Mouse (Mus musculus) hindbrain, embryonic 12.5 days (tissue): Measurements from ENCODE around the gene Sugt1. TPM values are rescaled to one million over a fixed set of nuclear protein-coding genes. Genes with fewer than 3 reads are reported as not detected.

Experiments
- ATAC-seq: fragments of 200-750 bp; cut with Nextera tagmentation; 2 replicates; pipeline ENCODE4 v1.8.0; 2017; ENCODE audit warnings: moderate TSS enrichment; ENCODE audit not compliant: low FRiP score
- H3K27ac ChIP-seq: fragments of 300-500 bp; sonication (generic); 2 replicates; pipeline ENCODE4 v1.5.1; 2016; ENCODE audit warnings: mild to moderate bottlenecking
- H3K27me3 ChIP-seq: fragments of 300-500 bp; sonication (generic); 2 replicates; pipeline ENCODE4 v1.6.1; 2016; ENCODE audit warnings: mild to moderate bottlenecking
- H3K36me3 ChIP-seq: fragments of 300-500 bp; sonication (generic); 2 replicates; pipeline ENCODE4 v1.6.1; 2016; ENCODE audit warnings: mild to moderate bottlenecking
- H3K4me1 ChIP-seq: fragments of 300-500 bp; sonication (generic); 2 replicates; pipeline ENCODE4 v1.6.1; 2016
- H3K4me2 ChIP-seq: fragments of 300-500 bp; sonication (generic); replicated peaks from 2 replicates; pipeline ENCODE4 v1.6.1; 2016; ENCODE audit warnings: mild to moderate bottlenecking
- H3K4me3 ChIP-seq: fragments of 300-500 bp; sonication (generic); 2 replicates; pipeline ENCODE4 v1.5.1; 2016; ENCODE audit warnings: mild to moderate bottlenecking
- H3K9ac ChIP-seq: fragments of 300-500 bp; sonication (generic); 2 replicates; pipeline ENCODE4 v1.6.1; 2016; ENCODE audit warnings: mild to moderate bottlenecking, moderate library complexity
- H3K9me3 ChIP-seq: fragments of 300-500 bp; sonication (generic); replicated peaks from 2 replicates; pipeline ENCODE4 v1.6.1; 2016; ENCODE audit warnings: mild to moderate bottlenecking
- WGBS: fragments of 180-500 bp; shearing (Covaris S2); methylation state at CpG from one replicate; pipeline ENCODE4 v1.1.7; 2016; 5-methylcytosine and 5-hydroxymethylcytosine counted together
- polyA plus RNA-seq: library from polyadenylated mRNA; unstranded; fragments of >200 nt; fragmentation: Nextera tagmentation; extraction: Ambion mirVana; gene quantifications from 2 replicates; pipeline ENCODE4 v1.2.1, GENCODE M21; 2016

Gene Sugt1
- polyA plus RNA-seq, 1 experiment from 2014 or later = 128 TPM

DNA sequence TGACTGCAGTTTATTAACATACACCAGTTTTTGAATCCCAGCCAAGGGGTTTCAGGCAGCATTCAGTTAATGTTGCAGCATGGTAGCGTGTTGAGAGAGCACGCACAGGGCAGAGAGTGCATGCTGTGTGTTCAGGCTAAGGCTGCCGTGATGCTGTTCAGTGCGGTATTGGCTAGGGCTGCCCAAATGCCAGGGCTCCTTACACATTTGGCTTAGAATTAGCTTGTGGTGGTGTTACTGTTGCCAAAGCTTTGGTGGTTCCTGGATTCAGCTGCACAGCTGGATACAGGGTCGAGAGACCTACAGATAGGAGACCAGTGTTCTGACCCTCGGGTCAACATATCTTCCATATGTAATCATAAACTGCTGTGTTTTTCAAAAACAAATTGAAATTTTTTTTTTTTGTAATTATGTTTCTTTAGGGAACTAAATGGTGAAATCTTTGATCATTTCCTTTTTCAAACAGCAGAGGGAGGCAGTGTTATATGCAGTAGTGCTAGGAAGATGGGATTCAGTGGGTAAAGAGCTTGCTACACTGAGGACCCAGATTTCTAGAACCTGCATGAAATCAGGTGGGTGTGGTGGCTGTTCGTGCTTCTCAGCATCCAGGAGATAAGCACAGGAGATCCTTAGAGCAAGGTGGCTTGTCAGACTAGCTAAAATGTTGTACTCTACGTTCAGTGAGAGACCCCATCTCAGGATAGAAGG is 29.8 kb downstream of the Sugt1 start:
- H3K27me3 ChIP-seq = no peaks in the 10 kb centered on the region
- H3K9ac ChIP-seq = no peak overlapping the region
- ATAC-seq = no peak
- H3K4me1 ChIP-seq = no peaks in the 10 kb centered on the region
- WGBS = 85% methylated on average over 8 of the region's 8 CpGs
- peaks cover 51% of the 10 kb centered on the region for H3K36me3 ChIP-seq
- no peak overlapping the region for H3K27ac ChIP-seq
- H3K9me3 ChIP-seq = no peaks in the 10 kb centered on the region
- H3K4me2 ChIP-seq = no peak overlapping the region
- H3K4me3 ChIP-seq = no peak overlapping the region

DNA sequence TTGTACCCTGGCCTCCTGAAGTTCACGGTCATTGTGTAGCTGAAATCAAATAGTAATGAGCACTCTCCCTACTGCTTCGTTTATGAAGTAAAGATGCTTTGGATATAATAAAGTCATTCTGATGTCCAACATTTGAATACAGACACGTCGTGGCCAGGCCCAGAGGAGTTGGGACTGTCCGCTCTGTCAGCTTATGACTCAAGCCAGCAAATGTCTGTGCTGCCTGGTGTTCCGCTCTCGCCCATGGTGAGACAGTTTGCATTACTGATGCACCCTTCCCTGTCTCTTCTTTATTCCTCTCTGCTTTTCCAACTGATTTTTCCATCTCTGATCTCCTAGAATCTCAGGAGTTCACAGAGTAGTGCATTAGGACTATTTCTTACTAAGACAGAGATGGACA is 32.3 kb downstream of the Sugt1 start:
- WGBS = 91% methylated on average over 7 of the region's 7 CpGs
- Histone ChIP-seq H3K27me3 (no peaks in the 10 kb centered on the region), H3K4me1 (no peaks in the 10 kb centered on the region), H3K36me3 (peaks cover 45% of the 10 kb centered on the region), H3K9ac (no peak overlapping the region), H3K27ac (no peak overlapping the region), H3K4me2 (no peak overlapping the region), H3K4me3 (no peak overlapping the region), H3K9me3 (no peaks in the 10 kb centered on the region)
- ATAC-seq = no peak

DNA sequence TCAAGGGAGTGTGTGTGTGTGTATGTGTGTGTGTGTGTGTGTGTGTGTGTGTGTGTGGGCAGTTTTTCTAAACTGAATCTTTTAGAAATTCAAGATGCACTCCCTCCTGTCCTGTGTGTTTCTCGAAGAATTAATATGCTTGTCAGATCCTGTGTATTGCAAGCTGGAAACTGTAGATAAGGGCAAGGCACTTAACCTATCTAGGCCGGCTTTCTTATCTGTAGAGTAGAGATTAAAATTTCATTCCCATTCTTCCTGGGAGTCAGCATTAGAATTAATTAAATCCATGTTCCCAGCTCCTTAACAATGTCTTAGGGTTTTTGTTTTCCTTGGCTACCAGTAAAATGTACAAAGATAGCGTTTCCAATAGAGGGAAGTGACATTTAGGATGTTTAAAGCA is 33.7 kb downstream of the Sugt1 start:
- Histone ChIP-seq H3K27ac (no peak overlapping the region), H3K4me3 (no peak overlapping the region), H3K4me2 (no peak overlapping the region), H3K9ac (no peak overlapping the region), H3K27me3 (no peaks in the 10 kb centered on the region), H3K36me3 (peaks cover 53% of the 10 kb centered on the region), H3K4me1 (no peaks in the 10 kb centered on the region), H3K9me3 (no peaks in the 10 kb centered on the region; the same call in 1 of the 2 replicates)
- no peak for ATAC-seq
- WGBS = 82% methylated on average over 3 of the region's 3 CpGs

DNA sequence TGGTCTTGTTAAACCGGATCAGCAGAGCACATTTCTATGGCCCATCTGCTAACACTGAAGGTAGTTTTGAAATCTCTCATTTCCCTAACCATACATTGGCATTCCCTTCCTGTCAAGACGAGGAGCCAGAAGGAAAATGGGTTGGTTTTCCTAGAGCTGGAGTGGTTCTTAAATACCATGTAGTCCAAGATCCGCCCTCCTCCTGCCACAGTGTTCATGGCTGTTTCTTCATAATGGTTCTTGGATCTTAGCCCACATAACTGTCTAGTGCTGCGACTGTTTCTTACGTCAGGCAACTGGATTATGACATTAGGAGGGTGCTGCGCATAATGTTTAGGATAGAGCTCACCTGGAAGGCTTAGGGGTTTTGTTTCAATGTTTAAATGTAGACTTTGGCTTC is 44.8 kb downstream of the Sugt1 start:
- Histone ChIP-seq H3K4me2 (no peak overlapping the region), H3K4me1 (no peaks in the 10 kb centered on the region), H3K27ac (no peak overlapping the region), H3K9ac (no peak overlapping the region), H3K9me3 (no peaks in the 10 kb centered on the region), H3K4me3 (no peak overlapping the region), H3K27me3 (no peaks in the 10 kb centered on the region), H3K36me3 (peaks cover 21% of the 10 kb centered on the region)
- ATAC-seq = no peak
- WGBS = 95% methylated on average over 6 of the region's 6 CpGs

DNA sequence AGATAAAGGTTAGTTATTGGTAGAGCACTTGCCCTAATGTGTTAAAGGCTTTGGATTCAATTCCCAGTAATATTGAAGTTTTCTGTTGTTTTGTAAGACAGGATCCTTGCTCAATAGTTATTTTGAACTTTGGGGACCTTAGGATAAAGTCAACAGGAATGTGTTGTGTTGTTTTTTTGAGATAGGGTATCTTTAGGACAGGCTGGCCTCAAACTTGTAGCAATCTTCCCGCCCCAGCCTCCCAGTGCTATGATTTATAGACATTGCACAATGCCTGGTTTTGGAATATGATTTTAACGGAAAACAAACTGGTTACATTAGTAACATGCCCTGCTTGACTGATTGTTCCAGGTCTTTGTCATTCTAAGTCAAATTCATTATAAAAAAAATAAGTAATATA is 45.7 kb downstream of the Sugt1 start:
- Histone ChIP-seq H3K9ac (no peak overlapping the region), H3K4me2 (no peak overlapping the region), H3K27ac (no peak overlapping the region), H3K36me3 (peaks cover 21% of the 10 kb centered on the region), H3K9me3 (no peaks in the 10 kb centered on the region), H3K4me3 (no peak overlapping the region), H3K27me3 (no peaks in the 10 kb centered on the region), H3K4me1 (no peaks in the 10 kb centered on the region)
- no peak for ATAC-seq
- WGBS = 95% methylated on average over 2 of the region's 2 CpGs

DNA sequence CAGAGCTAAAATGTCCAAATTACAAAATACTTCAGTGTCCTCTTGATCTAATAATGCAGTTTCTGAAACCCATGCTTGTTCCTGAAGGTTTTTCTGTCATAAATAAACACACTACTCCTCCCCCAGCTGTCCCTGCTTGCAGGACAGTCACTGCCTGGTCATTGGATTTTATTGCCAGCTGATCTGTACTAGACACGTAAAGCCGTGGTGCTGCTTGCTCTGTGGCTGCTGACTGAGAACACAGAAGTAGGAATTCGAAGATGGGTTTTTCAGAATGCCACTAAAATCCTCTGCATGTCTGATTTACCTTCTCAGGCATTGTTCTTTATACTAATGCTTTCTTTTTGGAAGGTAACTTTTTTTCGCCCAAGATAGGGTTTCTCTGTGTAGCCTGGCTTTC is 49.3 kb downstream of the Sugt1 start:
- peaks cover 4% of the 10 kb centered on the region; the same call in 1 of the 2 replicates for H3K36me3 ChIP-seq
- H3K4me3 ChIP-seq = no peak overlapping the region
- no peaks in the 10 kb centered on the region for H3K9me3 ChIP-seq
- H3K4me2 ChIP-seq = no peak overlapping the region
- H3K4me1 ChIP-seq = no peaks in the 10 kb centered on the region
- 84% methylated on average over 4 of the region's 4 CpGs for WGBS
- no peak overlapping the region for H3K27ac ChIP-seq
- no peak overlapping the region for H3K9ac ChIP-seq
- no peaks in the 10 kb centered on the region for H3K27me3 ChIP-seq
- no peak for ATAC-seq

DNA sequence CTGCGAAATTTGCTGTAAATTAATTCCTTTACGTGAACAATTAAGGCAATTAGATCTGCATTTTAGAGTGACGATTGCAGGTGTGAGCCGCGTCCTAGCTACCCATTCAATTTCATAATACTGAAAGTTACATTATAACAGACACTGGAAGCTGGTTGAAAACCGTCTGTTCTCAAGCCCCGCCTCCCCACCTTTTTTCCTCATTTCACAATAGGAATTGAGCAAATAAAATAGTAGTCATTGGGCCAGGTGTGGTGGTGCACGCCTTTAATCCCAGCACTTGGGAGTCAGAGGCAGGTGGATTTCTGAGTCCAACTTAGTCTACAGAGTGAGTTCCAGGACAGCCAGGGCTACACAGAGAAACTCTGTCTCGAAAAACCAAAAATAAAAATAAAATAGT is 54.6 kb downstream of the Sugt1 start:
- ATAC-seq = no peak
- no peak overlapping the region for H3K9ac ChIP-seq
- no peak overlapping the region for H3K4me3 ChIP-seq
- H3K36me3 ChIP-seq = no peaks in the 10 kb centered on the region
- H3K27ac ChIP-seq = no peak overlapping the region
- no peak overlapping the region for H3K4me2 ChIP-seq
- H3K9me3 ChIP-seq = no peaks in the 10 kb centered on the region
- 86% methylated on average over 9 of the region's 9 CpGs for WGBS
- peaks cover 6% of the 10 kb centered on the region for H3K4me1 ChIP-seq
- no peaks in the 10 kb centered on the region for H3K27me3 ChIP-seq

DNA sequence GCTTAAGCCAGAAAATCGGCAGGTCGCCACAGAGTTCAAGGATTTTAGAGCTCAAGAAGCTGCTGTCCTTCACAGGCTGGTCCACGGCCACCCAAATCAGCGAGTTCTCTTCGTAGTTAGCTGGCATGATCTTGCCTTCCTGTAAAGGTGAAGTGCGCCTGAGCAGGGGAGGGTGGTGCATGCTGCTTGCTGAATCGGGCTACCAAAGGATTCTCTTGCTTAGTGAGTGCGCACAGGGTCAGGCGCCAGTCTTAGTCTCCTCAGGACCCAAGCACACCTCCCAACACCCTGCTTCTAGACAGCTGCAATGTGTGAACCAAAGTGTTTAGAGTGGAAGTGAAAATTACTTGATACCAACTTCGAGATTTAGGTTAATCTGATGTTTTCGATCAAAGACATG is 57.9 kb downstream of the Sugt1 start:
- Histone ChIP-seq H3K4me3 (no peak overlapping the region), H3K27ac (no peak overlapping the region), H3K9ac (no peak overlapping the region), H3K27me3 (no peaks in the 10 kb centered on the region), H3K4me2 (peak overlapping the region; percentile 8; the same call in 1 of the 2 replicates), H3K4me1 (peaks cover 6% of the 10 kb centered on the region), H3K9me3 (no peaks in the 10 kb centered on the region), H3K36me3 (no peaks in the 10 kb centered on the region)
- WGBS = 32% methylated on average over 11 of the region's 11 CpGs
- no peak for ATAC-seq

DNA sequence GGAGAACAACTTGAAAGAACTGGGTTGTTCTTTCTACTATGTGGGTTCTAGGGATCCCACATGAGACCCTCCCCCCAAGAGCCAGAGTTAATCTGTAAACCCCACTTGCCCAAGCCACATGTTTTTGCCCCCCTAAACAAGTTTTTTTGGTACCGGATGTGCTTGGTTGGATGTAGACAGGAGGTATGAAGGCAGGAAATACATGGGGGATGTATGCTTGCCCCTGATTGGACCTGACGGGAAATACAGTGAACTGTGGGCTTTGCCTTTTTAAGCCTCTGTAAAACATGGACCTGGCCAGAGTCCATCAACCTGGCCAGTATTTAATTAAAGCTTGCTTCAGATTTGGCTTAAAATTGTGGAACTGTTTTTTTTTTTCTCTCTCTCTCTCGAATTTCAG is 62.2 kb downstream of the Sugt1 start:
- Histone ChIP-seq H3K36me3 (no peaks in the 10 kb centered on the region), H3K27ac (no peak overlapping the region), H3K4me2 (no peak overlapping the region), H3K9ac (no peak overlapping the region), H3K4me3 (no peak overlapping the region), H3K9me3 (no peaks in the 10 kb centered on the region), H3K27me3 (no peaks in the 10 kb centered on the region), H3K4me1 (peaks cover 6% of the 10 kb centered on the region)
- no peak for ATAC-seq
- WGBS = 90% methylated on average over 3 of the region's 3 CpGs

DNA sequence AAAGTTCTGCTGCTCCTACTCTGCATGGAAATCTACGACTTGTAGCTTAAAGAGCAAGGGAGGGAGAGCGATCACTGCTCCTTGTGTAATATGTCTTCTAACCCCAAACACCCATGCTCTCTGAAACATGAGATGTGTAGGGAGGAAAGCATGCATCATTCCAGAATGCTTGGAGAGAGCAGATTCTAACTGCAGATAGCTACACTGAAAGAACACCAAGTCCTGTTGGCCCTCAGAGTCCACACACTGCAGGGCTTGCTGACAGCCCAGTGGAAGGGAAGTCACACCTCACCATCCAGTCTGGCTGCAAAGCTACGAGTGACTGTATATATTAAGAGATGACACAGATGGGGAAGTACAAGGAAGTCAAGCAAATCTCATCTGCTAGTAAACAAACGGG is 65.2 kb downstream of the Sugt1 start:
- H3K9ac ChIP-seq = no peak overlapping the region
- no peaks in the 10 kb centered on the region for H3K27me3 ChIP-seq
- no peak overlapping the region for H3K27ac ChIP-seq
- H3K9me3 ChIP-seq = no peaks in the 10 kb centered on the region
- H3K36me3 ChIP-seq = no peaks in the 10 kb centered on the region
- ATAC-seq = no peak
- WGBS = 80% methylated on average over 4 of the region's 4 CpGs
- peaks cover under 1% of the 10 kb centered on the region; the same call in 1 of the 2 replicates for H3K4me1 ChIP-seq
- H3K4me2 ChIP-seq = no peak overlapping the region
- no peak overlapping the region for H3K4me3 ChIP-seq

DNA sequence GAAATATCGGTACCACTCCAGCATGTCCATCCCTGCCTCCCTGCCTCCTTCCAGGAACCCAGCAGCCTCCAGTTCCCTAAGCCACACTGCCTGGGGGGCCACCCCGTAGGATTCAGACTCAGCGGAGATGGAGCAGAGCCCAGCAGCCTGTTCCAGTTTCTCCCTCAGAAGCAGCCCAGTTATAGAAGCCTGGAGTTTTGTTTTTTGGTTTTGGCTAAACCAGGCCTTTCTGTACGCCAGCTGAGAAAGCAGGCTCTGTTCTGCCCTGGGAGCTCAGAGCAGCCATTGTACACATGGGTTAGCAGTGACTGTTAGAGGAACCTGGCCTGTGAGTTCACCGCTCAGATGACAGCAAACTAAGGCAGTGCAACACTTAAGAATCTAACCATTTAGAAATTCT is 70.8 kb downstream of the Sugt1 start:
- Histone ChIP-seq H3K9ac (no peak overlapping the region), H3K4me2 (no peak overlapping the region), H3K9me3 (no peaks in the 10 kb centered on the region), H3K36me3 (no peaks in the 10 kb centered on the region), H3K27ac (peak overlapping the region; percentile 79), H3K27me3 (peaks cover 7% of the 10 kb centered on the region; the same call in 1 of the 2 replicates), H3K4me3 (no peak overlapping the region), H3K4me1 (peaks cover 30% of the 10 kb centered on the region)
- 71% methylated on average over 5 of the region's 5 CpGs for WGBS
- no peak for ATAC-seq

DNA sequence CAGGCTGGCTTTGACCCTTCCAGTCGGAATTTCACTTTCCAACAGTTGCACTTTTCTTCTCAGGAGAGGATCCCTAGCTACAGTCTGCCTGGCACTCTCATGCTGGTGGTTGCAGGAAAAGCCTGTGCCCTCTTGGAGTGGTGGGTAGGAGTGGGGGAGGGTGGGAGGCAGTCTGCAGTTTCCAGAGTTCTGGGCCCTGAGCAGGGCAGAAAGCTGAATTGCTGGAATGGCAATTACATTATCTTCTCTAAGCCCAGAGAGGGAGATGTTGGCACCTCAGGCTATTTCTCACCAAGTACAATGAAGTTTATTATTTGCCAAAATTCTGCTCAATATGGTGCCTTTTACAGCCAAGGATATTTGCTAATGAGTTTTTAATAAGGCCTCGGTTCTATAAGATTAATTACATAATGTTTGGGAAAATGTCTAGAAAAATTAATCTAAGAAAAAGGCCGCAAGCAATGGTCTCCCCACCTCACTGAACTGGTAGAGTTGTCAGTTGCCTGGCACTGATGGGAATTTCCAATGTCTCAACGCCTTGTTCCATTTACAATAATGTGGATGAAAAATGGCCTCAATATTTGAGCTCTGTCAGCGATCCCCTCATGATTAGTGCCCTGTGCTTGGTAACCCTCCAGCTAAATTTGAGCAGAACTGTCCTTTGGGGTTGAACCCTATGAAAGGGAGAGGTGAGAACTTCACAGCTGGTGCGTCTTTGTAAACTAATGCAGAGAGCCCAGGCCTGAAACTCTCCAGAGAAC is 71.4 kb downstream of the Sugt1 start:
- ATAC-seq = peak; percentile 61
- H3K4me2 ChIP-seq = no peak overlapping the region
- no peak overlapping the region for H3K9ac ChIP-seq
- peaks cover 7% of the 10 kb centered on the region; the same call in 1 of the 2 replicates for H3K27me3 ChIP-seq
- no peak overlapping the region for H3K4me3 ChIP-seq
- no peaks in the 10 kb centered on the region for H3K36me3 ChIP-seq
- H3K27ac ChIP-seq = peak overlapping the region; percentile 79; the same call in 1 of the 2 replicates
- H3K4me1 ChIP-seq = peaks cover 30% of the 10 kb centered on the region
- H3K9me3 ChIP-seq = no peaks in the 10 kb centered on the region
- 58% methylated on average over 6 of the region's 6 CpGs for WGBS
